Mouse (Mus musculus): ENCODE results near the gene Olfr1441.

Olfr1441 gene

GRCm38 (mm10) chr19:12417361-12417760 is at the start of gene Olfr1441:
TSS of gene Olfr1441 (plus strand) at chr19:12417433.
- DNase-seq (ENCODE audit: low read depth, low spot score) = no peak

- no peak for DNase-seq (ENCODE audit: low read depth, low spot score)
Observed at GRCm38 (mm10) chr19:12373004-12373403, 44.2 kb upstream of the Olfr1441 start.

- no peak for DNase-seq (ENCODE audit: low read depth, low spot score)
Observed at GRCm38 (mm10) chr19:12374465-12375025, 42.7 kb upstream of the Olfr1441 start.

- DNase-seq (ENCODE audit: low read depth, low spot score) = no peak
Observed at GRCm38 (mm10) chr19:12386979-12387378, 30.3 kb upstream of the Olfr1441 start, which contains the start of gene Olfr1440. TSS of gene Olfr1440 (plus strand) at chr19:12387279.

GRCm38 (mm10) chr19:12413737-12414136 is 3.5 kb upstream of the Olfr1441 start:
- DNase-seq (ENCODE audit: low read depth, low spot score) = no peak

- DNase-seq (ENCODE audit: low read depth, low spot score) = no peak
Observed at GRCm38 (mm10) chr19:12418312-12418711, 1.1 kb downstream of the Olfr1441 start.

GRCm38 (mm10) chr19:12420555-12420954 is 3.3 kb downstream of the Olfr1441 start:
- no peak for DNase-seq (ENCODE audit: low read depth, low spot score)

- no peak for DNase-seq (ENCODE audit: low read depth, low spot score)
Observed at GRCm38 (mm10) chr19:12421680-12422079, 4.4 kb downstream of the Olfr1441 start.

- peak; percentile 61 for DNase-seq (ENCODE audit: low read depth, low spot score)
Observed at GRCm38 (mm10) chr19:12427101-12427500, 9.9 kb downstream of the Olfr1441 start.

GRCm38 (mm10) chr19:12427605-12428004 is 10.4 kb downstream of the Olfr1441 start, which contains the start of gene Pfpl:
TSS of gene Pfpl (plus strand) at chr19:12427905.
- DNase-seq (ENCODE audit: low read depth, low spot score) = no peak

- DNase-seq (ENCODE audit: low read depth, low spot score) = peak; percentile 86
Observed at GRCm38 (mm10) chr19:12433033-12433432, 15.8 kb downstream of the Olfr1441 start.

GRCm38 (mm10) chr19:12435011-12435416 is 17.8 kb downstream of the Olfr1441 start:
- peak; percentile 83 for DNase-seq (ENCODE audit: low read depth, low spot score)

- DNase-seq (ENCODE audit: low read depth, low spot score) = peak; percentile 22
Observed at GRCm38 (mm10) chr19:12435750-12436524, 18.7 kb downstream of the Olfr1441 start.

- DNase-seq (ENCODE audit: low read depth, low spot score) = no peak
Observed at GRCm38 (mm10) chr19:12439581-12439980, 22.3 kb downstream of the Olfr1441 start.

GRCm38 (mm10) chr19:12440103-12440725 is 23.0 kb downstream of the Olfr1441 start:
- DNase-seq (ENCODE audit: low read depth, low spot score) = peak; percentile 75

- no peak for DNase-seq (ENCODE audit: low read depth, low spot score)
Observed at GRCm38 (mm10) chr19:12442560-12442959, 25.3 kb downstream of the Olfr1441 start.

- DNase-seq (ENCODE audit: low read depth, low spot score) = no peak
Observed at GRCm38 (mm10) chr19:12445014-12445413, 27.8 kb downstream of the Olfr1441 start.

GRCm38 (mm10) chr19:12457401-12458066 is 40.3 kb downstream of the Olfr1441 start:
- peak; percentile 95 for DNase-seq (ENCODE audit: low read depth, low spot score)

GRCm38 (mm10) chr19:12459516-12459915 is 42.3 kb downstream of the Olfr1441 start:
- DNase-seq (ENCODE audit: low read depth, low spot score) = peak; percentile 85

- DNase-seq (ENCODE audit: low read depth, low spot score) = peak; percentile 89
Observed at GRCm38 (mm10) chr19:12460282-12461249, 43.3 kb downstream of the Olfr1441 start, which contains the start of gene Mpeg1. TSS of gene Mpeg1 (plus strand) at chr19:12460779.

Data from A20 (cell line).